Mouse (Mus musculus) hindbrain, embryonic 13.5 days (tissue): ENCODE results near the gene Olfr578. TPM values are rescaled to one million over a fixed set of nuclear protein-coding genes. Genes with fewer than 3 reads are reported as not detected.

Source experiments
- polyA plus RNA-seq: library from polyadenylated mRNA; unstranded; fragments of >200 nt; fragmentation: Nextera tagmentation; extraction: Ambion mirVana; gene quantifications from 2 replicates; pipeline ENCODE4 v1.2.1, GENCODE M21; 2015

Olfr578 gene
- polyA plus RNA-seq, 1 experiment from 2014 or later: not detected

Other genes starting within 250 kb of the Olfr578 start
- gene Olfr560, start 230.0 kb downstream of the Olfr578 start, polyA plus RNA-seq: not detected in 2 replicates
- gene Olfr78, start 229.9 kb downstream of the Olfr578 start, polyA plus RNA-seq: 0.09 and 0.10 TPM in 2 replicates
- gene Olfr561, start 218.1 kb downstream of the Olfr578 start, polyA plus RNA-seq: not detected in 2 replicates
- gene Olfr564, start 185.8 kb downstream of the Olfr578 start, polyA plus RNA-seq: not detected in 2 replicates
- gene Olfr566, start 130.6 kb downstream of the Olfr578 start, polyA plus RNA-seq: not detected in 2 replicates
- gene Olfr568, start 112.2 kb downstream of the Olfr578 start, polyA plus RNA-seq: not detected in 2 replicates
- gene Olfr569, start 98.4 kb downstream of the Olfr578 start, polyA plus RNA-seq: not detected in 2 replicates
- not detected in 2 replicates for gene Olfr570, start 94.7 kb downstream of the Olfr578 start, polyA plus RNA-seq
- not detected in 2 replicates for gene Olfr571, start 71.8 kb downstream of the Olfr578 start, polyA plus RNA-seq
- not detected in 2 replicates for gene Olfr572, start 64.9 kb downstream of the Olfr578 start, polyA plus RNA-seq
- gene Olfr573-ps1, start 46.7 kb downstream of the Olfr578 start, polyA plus RNA-seq: not detected in 2 replicates
- gene Olfr574, start 40.9 kb downstream of the Olfr578 start, polyA plus RNA-seq: not detected in 2 replicates
- not detected in 2 replicates for gene Olfr575, start 30.5 kb downstream of the Olfr578 start, polyA plus RNA-seq
- not detected in 2 replicates for gene Olfr576, start 26.7 kb downstream of the Olfr578 start, polyA plus RNA-seq
- gene Olfr577, start 13.4 kb downstream of the Olfr578 start, polyA plus RNA-seq: not detected in 2 replicates
- not detected in 2 replicates for gene Olfr582, start 48.7 kb upstream of the Olfr578 start, polyA plus RNA-seq
- not detected in 2 replicates for gene Olfr583, start 62.0 kb upstream of the Olfr578 start, polyA plus RNA-seq
- gene Olfr584, start 92.6 kb upstream of the Olfr578 start, polyA plus RNA-seq: not detected in 2 replicates
- not detected in 2 replicates for gene Olfr585, start 108.4 kb upstream of the Olfr578 start, polyA plus RNA-seq
- not detected in 2 replicates for gene Olfr586, start 136.3 kb upstream of the Olfr578 start, polyA plus RNA-seq
- gene Olfr588-ps1, start 151.6 kb upstream of the Olfr578 start, polyA plus RNA-seq: not detected in 2 replicates
- gene Olfr589, start 167.0 kb upstream of the Olfr578 start, polyA plus RNA-seq: not detected in 2 replicates
- gene Olfr591, start 189.0 kb upstream of the Olfr578 start, polyA plus RNA-seq: not detected in 2 replicates
- gene Olfr592, start 195.5 kb upstream of the Olfr578 start, polyA plus RNA-seq: not detected in 2 replicates
- not detected in 2 replicates for gene Olfr593, start 222.5 kb upstream of the Olfr578 start, polyA plus RNA-seq
- not detected in 2 replicates for gene Olfr594, start 227.7 kb upstream of the Olfr578 start, polyA plus RNA-seq